Mouse (Mus musculus): ENCODE measurements around the gene Scaf1. TPM values are rescaled to one million over a fixed set of nuclear protein-coding genes. Genes with fewer than 3 reads are reported as not detected.

The Scaf1 gene
- polyA plus RNA-seq (2012; rRNA removed) = 105 and 108 TPM in 2 replicates

DNA sequence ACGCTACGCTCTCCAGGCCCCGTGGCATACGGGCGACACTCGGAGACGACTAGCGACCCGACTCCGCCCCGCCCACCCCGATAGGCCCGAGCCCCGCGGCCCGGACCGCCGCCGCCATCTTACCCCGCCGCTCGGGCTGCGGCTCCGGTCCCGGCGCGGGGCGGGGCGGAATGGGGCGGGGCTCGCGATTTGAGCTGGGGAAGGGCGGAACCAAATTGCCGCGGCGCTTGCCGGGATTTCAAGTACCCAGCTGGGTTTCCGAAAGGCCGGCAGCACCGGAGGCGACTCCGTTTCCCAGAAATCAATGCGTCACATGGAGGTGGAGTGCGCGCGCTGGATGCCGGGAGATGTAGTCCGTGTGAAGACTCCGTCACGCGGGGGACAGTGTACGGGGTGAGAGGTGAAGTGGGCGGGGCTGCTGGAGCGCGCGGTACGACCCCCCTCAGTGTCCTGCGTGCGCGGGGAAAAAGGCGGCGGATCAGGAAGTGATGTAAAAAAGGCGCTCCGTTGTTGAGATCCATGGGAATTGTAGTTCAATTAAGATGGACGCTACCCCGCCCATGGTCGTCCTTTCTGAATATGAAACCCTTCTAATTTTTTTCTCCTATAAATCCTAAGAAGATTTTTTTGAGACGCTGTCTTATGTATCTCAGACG lies at the start of gene Scaf1:
TSS of gene Scaf1 (minus strand) at position 407 of the 656 bp plus-strand sequence.

DNA sequence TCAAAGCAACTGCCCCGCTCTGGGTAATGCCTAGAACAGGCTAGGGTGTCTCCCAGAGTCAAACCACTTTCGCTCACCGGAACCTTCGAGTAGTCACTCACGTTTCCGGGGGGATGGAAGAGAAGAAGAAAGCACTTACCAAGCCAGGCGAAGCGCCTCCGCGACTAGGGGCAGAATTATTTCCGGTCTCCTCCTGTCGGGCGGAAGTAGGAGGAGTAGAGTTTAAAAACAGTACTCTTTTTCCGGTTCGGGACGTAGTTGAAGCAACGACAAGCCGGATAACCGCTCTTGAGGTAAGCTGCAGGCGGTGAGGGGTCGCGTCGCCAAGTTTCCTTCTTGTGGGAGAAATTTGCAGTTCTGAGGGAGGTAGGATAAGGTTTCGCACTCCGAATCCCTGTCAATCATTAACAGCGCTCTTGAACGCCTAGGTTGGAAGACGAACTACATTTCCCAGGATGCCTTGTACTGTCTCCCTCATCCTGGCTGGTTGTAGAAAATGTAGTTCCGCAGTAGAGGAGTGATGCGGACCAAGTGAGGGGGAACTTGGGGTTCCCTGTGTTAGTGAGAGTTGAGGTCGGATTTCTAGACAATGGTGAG lies 46.2 kb upstream of the Scaf1 start, which contains the start of the genes Nosip and Prrg2:
TSS of gene Nosip (plus strand) at position 191 of the 597 bp plus-strand sequence.
TSS of gene Prrg2 (minus strand) at position 439 of the 597 bp plus-strand sequence.

DNA sequence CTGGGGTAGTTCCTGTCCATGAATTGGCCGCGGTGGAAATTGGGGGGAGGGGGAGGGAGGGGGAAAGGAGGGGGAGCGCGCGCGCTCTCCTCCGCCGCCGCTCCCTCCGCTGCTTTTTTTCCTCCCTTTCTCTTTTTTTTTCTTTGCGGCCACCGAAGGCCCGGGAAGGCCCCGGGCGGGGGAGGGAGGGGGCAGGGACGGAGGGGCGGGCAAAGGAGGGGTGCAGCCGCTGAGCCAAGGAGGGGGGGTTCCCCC lies 36.6 kb upstream of the Scaf1 start, which contains the start of gene Prr12:
TSS of gene Prr12 (minus strand) at position 20 of the 255 bp plus-strand sequence.

DNA sequence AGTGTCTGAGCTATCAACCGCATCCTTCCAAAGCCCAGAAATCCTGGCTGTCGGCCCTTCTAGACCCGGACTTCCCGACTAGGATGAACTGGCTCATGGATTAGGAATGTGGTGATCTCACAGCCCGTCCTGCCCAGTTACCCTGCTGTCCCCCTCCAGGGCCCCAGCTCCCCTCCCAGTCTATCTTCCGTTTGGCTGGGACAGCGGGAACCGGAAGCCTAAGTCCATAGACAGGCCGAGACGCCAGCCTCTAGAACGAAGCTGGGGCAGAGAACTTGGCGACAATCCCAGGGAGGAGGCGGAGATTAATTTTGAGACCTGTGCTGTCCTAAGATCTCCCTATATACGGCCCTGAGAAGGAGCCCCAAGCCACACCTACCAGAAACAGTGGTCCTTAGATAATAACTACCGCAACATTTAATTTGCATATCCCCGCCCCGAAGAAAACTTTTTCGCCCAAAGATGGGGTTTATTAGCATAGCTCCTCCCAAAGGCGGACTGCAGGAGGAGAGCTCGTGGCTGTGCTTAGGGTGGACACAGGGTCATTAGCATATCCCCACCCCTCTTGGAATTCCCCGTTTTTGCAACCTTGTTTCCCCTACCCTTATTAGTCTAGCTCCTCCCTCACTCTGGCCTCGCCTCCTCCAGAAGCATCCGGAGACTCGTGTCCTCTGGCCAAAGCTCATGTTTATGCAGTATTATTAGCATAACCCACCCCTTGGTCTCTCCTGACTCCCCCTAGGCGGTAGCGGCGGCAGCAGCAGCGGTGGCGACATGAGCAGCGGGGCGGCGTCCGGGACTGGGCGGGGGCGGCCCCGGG lies 1.3 kb upstream of the Scaf1 start, which contains the start of gene Rras:
TSS of gene Rras (plus strand) at position 720 of the 820 bp plus-strand sequence.

DNA sequence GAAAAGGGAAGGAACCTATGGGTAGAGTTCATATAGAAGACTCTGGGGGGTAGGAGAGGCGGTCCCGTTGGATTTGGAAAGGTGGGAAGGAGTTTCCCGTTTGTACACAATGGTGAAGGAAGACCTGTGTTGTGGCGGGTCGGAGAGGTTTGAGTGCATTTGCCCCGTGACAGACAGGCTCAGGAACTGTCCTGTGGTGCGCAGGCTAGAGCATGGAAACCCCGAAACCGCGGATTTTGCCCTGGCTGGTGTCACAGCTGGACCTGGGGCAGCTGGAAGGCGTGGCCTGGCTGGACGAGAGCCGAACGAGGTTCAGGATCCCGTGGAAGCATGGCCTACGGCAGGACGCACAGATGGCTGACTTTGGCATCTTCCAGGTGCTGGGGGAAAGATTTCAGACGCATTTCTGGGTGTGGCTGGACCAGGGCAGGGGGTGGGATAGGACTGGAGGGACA lies 17.6 kb downstream of the Scaf1 start, which contains the start of gene Bcl2l12:
TSS of gene Bcl2l12 (minus strand) at position 212 of the 455 bp plus-strand sequence.

DNA sequence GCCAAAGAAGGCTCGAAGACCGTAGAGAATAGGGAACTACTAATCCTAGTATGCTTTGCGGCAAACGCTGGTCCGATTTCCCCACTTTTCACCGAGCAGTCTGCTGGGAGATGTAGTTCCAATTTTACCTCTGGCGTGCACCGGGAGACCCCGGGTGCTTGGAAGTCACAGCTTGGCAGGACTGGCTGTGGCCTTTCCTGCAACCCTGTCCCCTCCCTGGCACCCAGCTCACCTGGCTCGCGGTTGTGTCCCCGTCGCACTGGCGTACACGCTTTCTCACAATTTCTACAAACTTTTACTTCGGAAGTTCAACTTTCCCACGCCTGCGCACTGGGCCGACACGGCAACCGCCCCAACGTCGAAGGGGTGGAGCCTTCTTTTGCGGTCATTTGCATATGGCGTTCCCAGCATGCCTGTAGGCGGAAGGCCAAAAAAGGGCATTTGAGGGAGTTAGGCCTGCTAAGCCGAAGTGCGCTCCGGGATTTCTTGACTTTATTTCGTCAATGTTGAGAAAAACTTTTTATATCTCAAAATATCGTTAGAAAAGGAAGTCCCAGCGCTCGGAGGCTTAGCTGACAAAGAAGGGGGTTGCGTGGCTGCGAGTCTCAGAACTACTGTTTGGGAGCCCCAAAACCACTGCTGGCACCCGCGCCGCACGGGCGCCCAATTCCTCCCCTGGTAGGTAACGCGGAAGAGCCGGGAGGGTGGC lies 18.8 kb downstream of the Scaf1 start, which contains the start of gene Irf3:
TSS of gene Irf3 (plus strand) at position 418 of the 709 bp plus-strand sequence.

DNA sequence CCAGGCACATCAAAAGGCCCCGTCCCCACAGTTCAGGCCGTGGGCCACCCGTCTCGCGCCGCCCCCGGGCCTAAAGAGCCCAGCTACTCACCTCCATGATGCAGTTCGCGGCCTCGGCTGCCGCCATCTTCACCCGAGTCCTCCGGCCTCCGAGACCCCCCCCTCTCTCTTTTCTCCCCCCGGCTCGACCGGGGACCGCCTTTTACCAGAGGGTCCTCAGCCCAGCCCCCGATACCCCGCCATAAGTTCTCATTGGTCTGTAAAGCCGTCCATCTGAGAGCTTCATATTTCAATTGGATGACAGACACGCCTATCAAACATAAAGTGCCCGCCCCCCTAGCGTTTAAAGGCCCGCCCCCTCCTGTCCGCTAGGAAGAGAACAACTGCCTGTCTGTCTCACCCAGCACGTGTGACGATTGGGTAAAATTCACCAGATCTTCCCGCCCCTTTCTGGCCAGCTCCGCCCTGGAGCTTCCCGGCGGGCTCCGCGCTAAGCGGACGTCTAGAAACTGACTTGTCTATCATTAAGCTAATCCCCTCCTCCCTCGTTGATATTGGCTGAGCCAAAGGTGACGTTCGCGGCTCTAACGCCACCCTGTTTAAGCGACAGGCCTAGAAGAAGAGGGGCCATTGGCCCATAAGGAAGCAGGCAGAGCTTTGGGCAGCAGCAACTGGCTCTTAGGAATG lies 29.8 kb downstream of the Scaf1 start, which contains the start of gene Prmt1:
TSS of gene Prmt1 (minus strand) at position 377 of the 687 bp plus-strand sequence.

DNA sequence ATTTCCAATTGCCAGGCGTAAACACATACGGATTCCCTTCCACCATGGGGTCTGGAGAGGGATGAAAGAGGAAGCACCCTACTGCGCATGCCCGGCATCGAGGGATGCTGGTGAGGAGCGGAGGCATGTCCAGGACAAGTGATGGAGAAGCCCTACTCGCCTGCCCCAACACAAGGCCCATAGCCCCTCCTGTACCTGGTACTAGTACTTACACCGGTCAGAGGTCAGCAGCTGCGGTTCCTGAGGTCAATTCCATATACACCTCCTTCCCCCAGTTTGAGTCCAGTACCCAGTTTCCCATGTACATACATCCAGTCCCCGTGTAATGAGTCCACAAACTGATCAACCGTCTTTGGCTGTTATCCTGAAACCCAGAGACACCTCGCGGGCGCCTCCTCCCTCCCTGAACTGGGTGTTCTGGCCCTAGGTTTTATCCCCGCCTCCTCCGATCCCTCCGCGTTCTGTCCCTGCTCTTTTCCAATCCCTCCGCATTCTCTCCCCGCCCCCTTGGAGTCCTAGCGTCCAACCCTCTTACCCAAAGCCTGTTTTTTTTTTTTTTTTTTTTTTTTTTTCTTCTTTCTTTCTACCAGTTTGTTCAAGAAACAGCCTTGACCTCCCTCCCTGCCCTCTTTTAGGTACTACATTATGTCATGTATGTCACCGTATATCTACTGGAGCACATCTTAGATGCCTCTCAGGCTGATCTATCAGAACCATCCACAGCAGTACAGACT lies 41.6 kb downstream of the Scaf1 start, which contains the start of gene Cpt1c:
TSS of gene Cpt1c (minus strand) at position 469 of the 734 bp plus-strand sequence.

Other genes starting within 250 kb of the Scaf1 start
- 72.9 and 96.2 TPM in 2 replicates for gene Nup62, start 200.3 kb downstream of the Scaf1 start, polyA plus RNA-seq (2012; rRNA removed)
- gene Il4i1, start 200.0 kb downstream of the Scaf1 start, polyA plus RNA-seq (2012; rRNA removed) = 0.37 and 0.54 TPM in 2 replicates
- gene Atf5, start 199.7 kb downstream of the Scaf1 start, polyA plus RNA-seq (2012; rRNA removed) = 26.1 and 29.3 TPM in 2 replicates
- 101 and 104 TPM in 2 replicates for gene Akt1s1, start 167.4 kb downstream of the Scaf1 start, polyA plus RNA-seq (2012; rRNA removed)
- 57.2 and 66.8 TPM in 2 replicates for gene Tbc1d17, start 167.3 kb downstream of the Scaf1 start, polyA plus RNA-seq (2012; rRNA removed)
- gene Pnkp, start 159.2 kb downstream of the Scaf1 start, polyA plus RNA-seq (2012; rRNA removed) = 29.5 and 32.5 TPM in 2 replicates
- 453 and 647 TPM in 2 replicates for gene Ptov1, start 146.6 kb downstream of the Scaf1 start, polyA plus RNA-seq (2012; rRNA removed)
- gene Med25, start 123.7 kb downstream of the Scaf1 start, polyA plus RNA-seq (2012; rRNA removed) = 151 and 183 TPM in 2 replicates
- gene Fuz, start 120.3 kb downstream of the Scaf1 start, polyA plus RNA-seq (2012; rRNA removed) = 23.0 and 29.3 TPM in 2 replicates
- 70.2 and 102 TPM in 2 replicates for gene Ap2a1, start 86.9 kb downstream of the Scaf1 start, polyA plus RNA-seq (2012; rRNA removed)
- gene Tsks, start 73.2 kb downstream of the Scaf1 start, polyA plus RNA-seq (2012; rRNA removed) = 0.07 and 0.08 TPM in 2 replicates
- gene Cpt1c, start 41.5 kb downstream of the Scaf1 start, polyA plus RNA-seq (2012; rRNA removed) = 36.4 and 49.2 TPM in 2 replicates
- 510 and 945 TPM in 2 replicates for gene Prmt1, start 29.8 kb downstream of the Scaf1 start, polyA plus RNA-seq (2012; rRNA removed)
- 113 and 137 TPM in 2 replicates for gene Irf3, start 18.7 kb downstream of the Scaf1 start, polyA plus RNA-seq (2012; rRNA removed)
- 70.1 and 80.1 TPM in 2 replicates for gene Bcl2l12, start 17.7 kb downstream of the Scaf1 start, polyA plus RNA-seq (2012; rRNA removed)
- 17.2 and 25.6 TPM in 2 replicates for gene Rras, start 1.6 kb upstream of the Scaf1 start, polyA plus RNA-seq (2012; rRNA removed)
- 27.7 and 54.2 TPM in 2 replicates for gene Prr12, start 36.5 kb upstream of the Scaf1 start, polyA plus RNA-seq (2012; rRNA removed)
- gene Nosip, start 46.1 kb upstream of the Scaf1 start, polyA plus RNA-seq (2012; rRNA removed) = 75.0 and 79.0 TPM in 2 replicates
- gene Prrg2, start 46.3 kb upstream of the Scaf1 start, polyA plus RNA-seq (2012; rRNA removed) = 18.9 and 28.4 TPM in 2 replicates
- gene Rcn3, start 75.9 kb upstream of the Scaf1 start, polyA plus RNA-seq (2012; rRNA removed) = 151 and 178 TPM in 2 replicates
- 9.6 and 15.3 TPM in 2 replicates for gene Fcgrt, start 87.5 kb upstream of the Scaf1 start, polyA plus RNA-seq (2012; rRNA removed)
- 695 and 927 TPM in 2 replicates for gene Rps11, start 108.1 kb upstream of the Scaf1 start, polyA plus RNA-seq (2012; rRNA removed)
- 2,695 and 3,876 TPM in 2 replicates for gene Rpl13a, start 112.4 kb upstream of the Scaf1 start, polyA plus RNA-seq (2012; rRNA removed)
- gene Gm45713, start 119.9 kb upstream of the Scaf1 start, polyA plus RNA-seq (2012; rRNA removed) = 0.05 and 0.52 TPM in 2 replicates
- 4.8 and 5.5 TPM in 2 replicates for gene Flt3l, start 120.1 kb upstream of the Scaf1 start, polyA plus RNA-seq (2012; rRNA removed)
- 112 and 132 TPM in 2 replicates for gene Pih1d1, start 137.9 kb upstream of the Scaf1 start, polyA plus RNA-seq (2012; rRNA removed)
- 31.7 and 34.0 TPM in 2 replicates for gene Aldh16a1, start 138.2 kb upstream of the Scaf1 start, polyA plus RNA-seq (2012; rRNA removed)
- gene Slc17a7, start 147.6 kb upstream of the Scaf1 start, polyA plus RNA-seq (2012; rRNA removed) = 2.3 and 2.8 TPM in 2 replicates
- 0.04 and 0.07 TPM in 2 replicates for gene Gfy, start 163.2 kb upstream of the Scaf1 start, polyA plus RNA-seq (2012; rRNA removed)
- gene Pth2, start 164.6 kb upstream of the Scaf1 start, polyA plus RNA-seq (2012; rRNA removed) = 0.26 TPM in 1 of 2 replicates, not detected in the other
- gene Ccdc155, start 188.5 kb upstream of the Scaf1 start, polyA plus RNA-seq (2012; rRNA removed) = 0.92 and 1.1 TPM in 2 replicates
- 2.0 and 3.1 TPM in 2 replicates for gene Dkkl1, start 195.8 kb upstream of the Scaf1 start, polyA plus RNA-seq (2012; rRNA removed)
- gene Tead2, start 199.4 kb upstream of the Scaf1 start, polyA plus RNA-seq (2012; rRNA removed) = 557 and 610 TPM in 2 replicates
- 1.8 and 2.6 TPM in 2 replicates for gene Cd37, start 222.8 kb upstream of the Scaf1 start, polyA plus RNA-seq (2012; rRNA removed)
- 0.17 and 0.30 TPM in 2 replicates for gene Slc6a16, start 224.7 kb upstream of the Scaf1 start, polyA plus RNA-seq (2012; rRNA removed)

Data from central nervous system, embryonic 11.5 days (tissue).